Mouse (Mus musculus) neural tube, embryonic 11.5 days (tissue): ENCODE measurements at regions not wholly inside any gene's neighbourhood (a gene's known extent, or its start where the extent isn't known, plus 50 kb on each side); places are given as distances from the start of the nearest gene placed in this dataset.

ENCODE experiments used
- ATAC-seq: fragments of 200-750 bp; cut with Nextera tagmentation; 2 replicates; pipeline ENCODE4 v1.8.0; 2017; ENCODE audit warnings: moderate number of reproducible peaks, mild to moderate bottlenecking, moderate TSS enrichment, moderate library complexity; ENCODE audit not compliant: insufficient read depth, low FRiP score, low TSS enrichment
- DNase-seq: peaks from one replicate; pipeline ENCODE4 v3.0.0-alpha.2; 2015; ENCODE audit warnings: low spot score
- H3K27ac ChIP-seq: fragments of 300-500 bp; sonication (generic); 2 replicates; pipeline ENCODE4 v1.5.1; 2014; ENCODE audit warnings: low read depth, mild to moderate bottlenecking, low read length
- H3K27me3 ChIP-seq: fragments of 300-500 bp; sonication (generic); 2 replicates; pipeline ENCODE4 v1.6.1; 2014; ENCODE audit warnings: mild to moderate bottlenecking, low read length, mixed read lengths; ENCODE audit not compliant: control insufficient read depth, insufficient read depth
- H3K36me3 ChIP-seq: fragments of 300-500 bp; sonication (generic); 2 replicates; pipeline ENCODE4 v1.6.1; 2014; ENCODE audit warnings: mild to moderate bottlenecking, low read length, moderate library complexity, mixed read lengths; ENCODE audit not compliant: control insufficient read depth, insufficient read depth
- H3K4me1 ChIP-seq: fragments of 300-500 bp; sonication (generic); 2 replicates; pipeline ENCODE4 v1.6.1; 2014; ENCODE audit warnings: low read length, mixed read lengths; ENCODE audit not compliant: control insufficient read depth, insufficient read depth
- H3K4me2 ChIP-seq: fragments of 300-500 bp; sonication (generic); 2 replicates; pipeline ENCODE4 v1.6.1; 2014; ENCODE audit warnings: low read depth, mild to moderate bottlenecking, moderate library complexity
- H3K4me3 ChIP-seq: fragments of 300-500 bp; sonication (generic); 2 replicates; pipeline ENCODE4 v1.5.1; 2014; ENCODE audit warnings: low read depth, low read length
- H3K9ac ChIP-seq: fragments of 300-500 bp; sonication (generic); 2 replicates; pipeline ENCODE4 v1.6.1; 2014; ENCODE audit warnings: mild to moderate bottlenecking, low read length
- H3K9me3 ChIP-seq: fragments of 300-500 bp; sonication (generic); 2 replicates; pipeline ENCODE4 v1.6.1; 2016; ENCODE audit warnings: low read length; ENCODE audit not compliant: control insufficient read depth
- WGBS: fragments of 180-500 bp; shearing (Covaris S2); extraction: QIAGEN DNeasy Blood & Tissue Kit; methylation state at CpG from one replicate; pipeline ENCODE4 v1.1.7; 2014; 5-methylcytosine and 5-hydroxymethylcytosine counted together

DNA sequence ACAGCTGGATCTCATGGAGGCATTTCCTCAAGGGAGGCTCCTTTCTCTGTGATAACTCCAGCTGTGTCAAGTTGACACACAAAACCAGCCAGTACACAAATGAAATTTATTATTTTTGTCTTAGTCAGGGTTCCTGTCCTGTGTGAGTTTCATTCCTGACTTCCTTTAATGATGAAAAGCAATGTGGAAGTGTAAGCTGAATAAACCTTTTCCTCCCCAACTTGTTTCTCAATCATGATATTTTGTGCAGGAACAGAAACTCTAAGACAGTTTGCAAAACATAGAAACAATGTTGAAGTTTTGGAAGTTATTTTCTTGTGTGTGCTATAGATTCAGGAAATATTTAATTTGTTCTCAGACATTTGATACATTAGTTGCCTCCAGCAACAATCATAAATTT lies 526.9 kb downstream of the 1700017N19Rik start:
- H3K36me3 ChIP-seq, result no peaks in the 10 kb centered on the region
- H3K9me3 ChIP-seq, result no peaks in the 10 kb centered on the region
- ATAC-seq (no peak), DNase-seq (no peak)
- no peaks in the 10 kb centered on the region for H3K4me1 ChIP-seq
- no peak overlapping the region for H3K9ac ChIP-seq
- no peaks in the 10 kb centered on the region for H3K27me3 ChIP-seq
- H3K4me3 ChIP-seq, result no peak overlapping the region
- H3K4me2 ChIP-seq, result no peak overlapping the region
- no peak overlapping the region for H3K27ac ChIP-seq

DNA sequence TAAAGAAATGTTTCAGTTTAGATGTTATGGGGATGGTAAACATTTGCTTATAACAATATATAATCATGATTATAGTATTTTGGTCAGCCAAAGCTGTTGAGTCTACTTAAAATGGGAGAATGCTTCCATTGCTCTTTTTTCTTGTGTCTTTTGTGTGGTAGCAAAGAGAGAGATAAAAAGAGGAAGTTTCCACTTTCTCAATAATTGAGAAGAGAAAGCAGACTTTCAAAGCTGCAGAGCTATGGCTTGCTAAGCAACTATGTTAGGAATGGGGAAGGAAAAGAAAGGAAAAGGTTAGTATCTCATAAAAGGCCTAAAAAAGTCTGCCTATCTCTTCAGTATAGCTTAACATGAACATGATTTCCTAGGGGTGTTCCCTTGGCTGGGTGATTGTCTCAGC lies 529.9 kb downstream of the 1700017N19Rik start:
- no peak overlapping the region for H3K27ac ChIP-seq
- H3K4me2 ChIP-seq, result no peak overlapping the region
- no peaks in the 10 kb centered on the region for H3K9me3 ChIP-seq
- no peaks in the 10 kb centered on the region for H3K36me3 ChIP-seq
- no peak overlapping the region for H3K9ac ChIP-seq
- no peak for DNase-seq
- no peaks in the 10 kb centered on the region for H3K4me1 ChIP-seq
- no peaks in the 10 kb centered on the region for H3K27me3 ChIP-seq
- ATAC-seq, result no peak
- H3K4me3 ChIP-seq, result no peak overlapping the region

DNA sequence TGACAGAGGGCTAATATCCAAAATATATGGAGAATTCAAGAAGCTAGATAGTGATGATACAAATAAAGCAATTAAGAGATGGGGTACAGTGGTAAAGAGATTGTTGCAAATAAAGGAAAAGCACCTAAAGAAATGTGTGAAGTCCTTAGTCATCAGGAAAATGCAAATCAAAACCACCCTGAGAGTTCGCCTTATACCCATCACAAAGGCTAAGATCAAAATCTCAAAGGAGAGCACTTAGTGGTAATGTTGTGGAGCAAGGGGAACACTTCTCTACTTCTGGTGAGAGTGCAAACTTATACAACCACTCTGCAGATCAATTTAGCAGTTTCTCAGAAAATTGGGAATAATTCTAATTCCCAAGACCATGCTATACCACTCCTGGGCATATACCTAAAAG lies 514.2 kb upstream of the Mgat4c start:
- no peak overlapping the region for H3K4me3 ChIP-seq
- no peak overlapping the region for H3K9ac ChIP-seq
- no peaks in the 10 kb centered on the region for H3K9me3 ChIP-seq
- H3K27ac ChIP-seq, result no peak overlapping the region
- H3K4me1 ChIP-seq, result 0 out of 2 replicates have a peak, but pooled peaks cover 3% of the 10 kb centered on the region
- H3K27me3 ChIP-seq, result no peaks in the 10 kb centered on the region
- WGBS, result 90% methylated on average over 1 of the region's 1 CpGs
- DNase-seq (no peak), ATAC-seq (no peak)
- H3K36me3 ChIP-seq, result no peaks in the 10 kb centered on the region
- H3K4me2 ChIP-seq, result no peak overlapping the region

DNA sequence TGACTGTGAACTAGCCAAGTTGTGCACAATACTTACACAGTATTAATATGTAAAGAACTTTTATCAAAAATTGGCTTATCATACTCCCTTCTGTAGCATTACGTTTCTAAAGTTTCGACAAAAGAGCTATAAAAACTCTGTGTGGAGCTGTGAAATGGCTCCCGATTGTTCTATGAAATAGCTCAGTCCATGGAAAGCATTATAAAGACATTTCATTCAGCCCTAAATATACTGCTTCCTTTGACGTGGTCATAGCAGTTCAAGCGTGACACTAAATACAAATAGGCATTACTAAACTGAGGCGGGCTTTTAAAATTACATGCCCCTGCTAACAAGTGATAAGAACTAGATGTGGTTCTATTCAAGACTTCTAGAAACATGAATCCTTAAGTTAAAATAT lies 509.5 kb upstream of the Mgat4c start:
- Histone ChIP-seq H3K36me3 (no peaks in the 10 kb centered on the region), H3K4me1 (0 out of 2 replicates have a peak, but pooled peaks cover 3% of the 10 kb centered on the region), H3K4me3 (no peak overlapping the region), H3K4me2 (no peak overlapping the region), H3K9ac (no peak overlapping the region), H3K27ac (no peak overlapping the region), H3K9me3 (no peaks in the 10 kb centered on the region), H3K27me3 (no peaks in the 10 kb centered on the region)
- 50% methylated on average over 6 of the region's 6 CpGs for WGBS
- DNase-seq, result no peak
- ATAC-seq, result peak; percentile 42; the same call in 1 of the 2 replicates

DNA sequence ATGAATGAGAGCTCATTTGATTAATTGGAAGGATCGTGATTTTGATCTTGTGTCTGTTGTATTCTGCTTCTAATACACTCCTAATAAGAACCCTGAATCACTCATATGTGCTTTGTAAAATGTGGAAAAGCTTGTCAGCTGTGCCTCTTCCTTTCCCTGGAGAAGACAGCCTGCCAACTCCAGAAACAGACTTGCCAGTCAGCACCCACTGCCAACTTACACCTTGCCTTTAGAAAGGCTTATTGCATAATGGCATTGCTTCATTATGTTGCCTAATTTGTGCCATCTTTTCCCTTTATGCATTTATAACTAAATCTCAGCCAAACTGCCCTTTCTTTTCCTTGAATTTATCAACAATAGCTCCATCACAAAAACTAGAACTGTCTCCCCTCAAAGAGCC lies 492.1 kb upstream of the Mgat4c start:
- H3K27me3 ChIP-seq, result no peaks in the 10 kb centered on the region
- no peak for ATAC-seq
- no peak overlapping the region for H3K4me3 ChIP-seq
- H3K9ac ChIP-seq, result no peak overlapping the region
- WGBS, result 98% methylated on average over 1 of the region's 1 CpGs
- no peaks in the 10 kb centered on the region for H3K4me1 ChIP-seq
- no peaks in the 10 kb centered on the region for H3K9me3 ChIP-seq
- no peak overlapping the region for H3K4me2 ChIP-seq
- no peak for DNase-seq
- no peak overlapping the region for H3K27ac ChIP-seq
- no peaks in the 10 kb centered on the region for H3K36me3 ChIP-seq
